Mouse (Mus musculus) kidney, embryonic 16.5 days (tissue): ENCODE results near the gene H2-T22. TPM values are rescaled to one million over a fixed set of nuclear protein-coding genes. Genes with fewer than 3 reads are reported as not detected.

Experiments used
- ATAC-seq: fragments of 200-750 bp; cut with Nextera tagmentation; 2 replicates; pipeline ENCODE4 v1.8.0; 2017; ENCODE audit warnings: moderate TSS enrichment; ENCODE audit not compliant: low FRiP score, low TSS enrichment
- H3K27ac ChIP-seq: fragments of 300-500 bp; sonication (generic); 2 replicates; pipeline ENCODE4 v1.5.1; 2014; ENCODE audit warnings: low read length
- H3K27me3 ChIP-seq: fragments of 300-500 bp; sonication (generic); 2 replicates; pipeline ENCODE4 v1.6.1; 2014; ENCODE audit warnings: low read length, control low read depth, mixed read lengths; ENCODE audit not compliant: insufficient read depth
- H3K36me3 ChIP-seq: fragments of 300-500 bp; sonication (generic); 2 replicates; pipeline ENCODE4 v1.6.1; 2014; ENCODE audit warnings: low read length, control low read depth, mixed read lengths; ENCODE audit not compliant: insufficient read depth
- H3K4me1 ChIP-seq: fragments of 300-500 bp; sonication (generic); 2 replicates; pipeline ENCODE4 v1.6.1; 2014; ENCODE audit warnings: low read length, control low read depth, mixed read lengths; ENCODE audit not compliant: insufficient read depth
- H3K4me2 ChIP-seq: fragments of 300-500 bp; sonication (generic); replicated peaks from 2 replicates; pipeline ENCODE4 v1.6.1; 2014; ENCODE audit warnings: low read depth, low read length
- H3K4me3 ChIP-seq: fragments of 300-500 bp; sonication (generic); 2 replicates; pipeline ENCODE4 v1.5.1; 2014; ENCODE audit warnings: mild to moderate bottlenecking, low read length
- H3K9ac ChIP-seq: fragments of 300-500 bp; sonication (generic); replicated peaks from 2 replicates; pipeline ENCODE4 v1.6.1; 2014; ENCODE audit warnings: low read length
- H3K9me3 ChIP-seq: fragments of 300-500 bp; sonication (generic); 2 replicates; pipeline ENCODE4 v1.6.1; 2016; ENCODE audit warnings: low read length, control low read depth
- WGBS: fragments of 180-500 bp; shearing (Covaris S2); extraction: QIAGEN DNeasy Blood & Tissue Kit; methylation state at CpG from one replicate; pipeline ENCODE4 v1.1.7; 2014; 5-methylcytosine and 5-hydroxymethylcytosine counted together
- polyA plus RNA-seq: library from polyadenylated mRNA; unstranded; fragments of >200 nt; fragmentation: Nextera tagmentation; extraction: Ambion mirVana; gene quantifications from 2 replicates; pipeline ENCODE4 v1.2.1, GENCODE M21; 2015

The H2-T22 gene
- polyA plus RNA-seq, 1 experiment from 2014 or later, result 16.0 TPM

DNA sequence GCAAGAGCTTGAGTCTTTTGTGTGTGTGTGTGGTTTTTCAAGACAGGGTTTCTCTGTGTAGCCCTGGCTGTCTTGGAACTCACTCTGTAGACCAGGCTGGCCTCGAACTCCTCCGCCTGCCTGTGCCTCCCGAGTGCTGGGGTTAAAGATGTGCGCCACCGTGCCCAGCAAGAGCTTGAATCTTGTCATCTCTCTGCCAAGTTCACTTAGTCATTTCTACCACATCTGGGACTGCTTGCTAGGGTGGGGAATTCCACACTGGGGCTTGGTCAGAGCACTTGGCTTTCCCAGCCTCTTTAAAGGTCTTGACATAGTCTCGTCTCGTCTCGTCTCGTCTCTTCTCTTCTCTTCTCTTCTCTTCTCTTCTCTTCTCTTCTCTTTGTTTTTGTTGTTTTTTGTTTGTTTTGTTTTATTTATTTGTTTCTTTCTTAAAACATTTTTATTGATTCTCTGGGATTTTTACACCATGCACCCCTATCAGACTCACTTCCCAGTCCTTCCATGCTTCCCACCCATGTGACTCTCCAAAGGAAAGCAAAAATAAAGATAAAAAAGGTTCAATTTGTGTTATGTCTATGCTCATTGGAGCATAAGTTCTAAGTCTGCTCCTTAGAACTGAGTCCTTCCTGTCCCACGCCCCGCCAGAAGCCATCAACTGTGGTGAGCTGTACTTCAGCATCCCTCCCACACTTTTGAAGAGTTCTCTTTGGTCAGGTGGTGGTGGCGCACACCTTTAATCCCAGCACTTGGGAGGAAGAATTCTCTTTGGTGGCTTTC, 41.2 kb downstream of the H2-T22 start:
- WGBS, result 83% methylated on average over 12 of the region's 12 CpGs
- Histone ChIP-seq H3K4me3 (no peak overlapping the region), H3K9ac (no peak overlapping the region), H3K4me2 (no peak overlapping the region), H3K27ac (no peak overlapping the region), H3K9me3 (peaks cover 6% of the 10 kb centered on the region; the same call in 1 of the 2 replicates), H3K36me3 (peaks cover 7% of the 10 kb centered on the region; the same call in 1 of the 2 replicates), H3K4me1 (no peaks in the 10 kb centered on the region; the same call in none of the 2 replicates), H3K27me3 (no peaks in the 10 kb centered on the region)
- no peak for ATAC-seq

DNA sequence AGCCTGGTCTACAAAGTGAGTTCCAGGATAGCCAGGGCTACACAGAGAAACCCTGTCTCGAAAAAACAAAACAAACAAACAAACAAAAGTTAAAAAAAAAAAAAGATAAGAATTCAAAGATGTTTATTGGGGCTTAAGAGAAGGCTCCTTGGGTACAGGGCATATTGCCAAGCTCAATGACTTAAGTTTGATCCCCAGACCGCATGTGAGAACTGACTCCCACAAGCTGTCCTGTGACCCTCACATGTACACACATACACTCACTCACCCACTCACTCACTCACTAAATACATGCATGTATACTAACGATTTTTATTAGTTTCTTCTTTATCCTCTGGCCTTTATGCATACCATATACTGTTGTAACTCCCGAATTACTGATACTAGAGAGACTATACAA, 42.2 kb downstream of the H2-T22 start:
- Histone ChIP-seq H3K27ac (no peak overlapping the region), H3K36me3 (no peaks in the 10 kb centered on the region), H3K4me3 (no peak overlapping the region), H3K4me1 (peaks cover 4% of the 10 kb centered on the region), H3K27me3 (no peaks in the 10 kb centered on the region), H3K4me2 (no peak overlapping the region), H3K9ac (no peak overlapping the region), H3K9me3 (no peaks in the 10 kb centered on the region)
- 77% methylated on average over 4 of the region's 4 CpGs for WGBS
- no peak for ATAC-seq

DNA sequence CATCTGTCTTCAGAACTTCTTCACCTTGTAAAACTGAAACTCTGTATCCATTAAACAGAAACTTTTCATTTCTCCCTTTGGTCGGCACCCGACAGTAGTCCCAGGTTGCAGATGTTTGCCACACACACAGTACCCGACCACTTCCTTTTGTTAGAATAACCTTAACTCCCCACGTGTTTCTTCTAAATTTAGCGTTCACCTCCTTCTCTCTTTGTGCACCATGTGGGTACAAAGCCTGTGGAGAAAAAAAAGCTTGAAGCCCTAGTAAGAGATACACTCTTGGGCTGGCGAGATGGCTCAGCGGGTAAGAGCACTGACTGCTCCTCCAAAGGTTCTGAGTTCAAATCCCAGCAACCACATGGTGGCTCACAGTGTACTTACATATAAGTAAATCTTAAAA, 43.2 kb downstream of the H2-T22 start:
- H3K9me3 ChIP-seq, result no peaks in the 10 kb centered on the region

DNA sequence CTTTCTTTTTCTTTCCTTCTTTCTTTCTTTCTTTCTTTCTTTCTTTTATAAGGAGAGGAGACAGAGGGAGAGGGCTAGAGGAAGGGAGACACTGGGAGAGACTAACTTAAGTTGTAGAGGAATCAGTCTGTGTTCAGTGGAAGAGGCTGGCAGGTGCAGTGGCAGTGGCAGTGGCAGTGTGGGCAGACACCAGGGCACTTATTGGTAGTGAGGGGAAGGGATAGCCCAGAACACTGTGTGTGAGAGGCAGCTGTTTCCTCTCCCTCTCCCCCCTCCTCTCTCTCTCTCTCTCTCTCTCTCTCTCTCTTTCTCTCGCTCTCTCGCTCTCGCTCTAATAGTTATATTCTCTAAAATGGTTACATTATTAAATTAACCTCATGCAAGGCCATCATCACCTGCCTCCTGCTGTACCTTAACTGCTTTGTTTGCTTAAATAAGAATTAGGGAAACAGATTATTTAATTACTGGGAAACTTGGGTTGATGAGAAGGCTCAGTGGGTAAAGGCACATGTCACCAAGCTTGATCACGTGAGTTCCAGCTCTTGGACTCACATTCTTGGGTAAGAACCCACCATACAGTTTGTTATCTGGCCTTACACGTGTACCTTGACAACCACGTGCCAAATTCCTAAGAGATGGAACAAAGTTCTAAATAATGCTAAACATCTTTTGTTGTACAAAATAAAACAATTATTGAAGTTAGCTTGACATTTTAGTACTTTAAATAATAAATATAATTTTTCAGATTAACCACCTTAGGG, 43.8 kb downstream of the H2-T22 start:
- 90% methylated on average over 6 of the region's 6 CpGs for WGBS
- Histone ChIP-seq H3K9me3 (no peaks in the 10 kb centered on the region), H3K4me2 (no peak overlapping the region)

More for the DNA sequence above, 43.2 kb downstream of the H2-T22 start:
- no peak for ATAC-seq
- Histone ChIP-seq H3K27ac (no peak overlapping the region), H3K36me3 (no peaks in the 10 kb centered on the region), H3K9ac (no peak overlapping the region), H3K4me2 (no peak overlapping the region), H3K27me3 (no peaks in the 10 kb centered on the region), H3K4me3 (no peak overlapping the region), H3K4me1 (peaks cover 8% of the 10 kb centered on the region)
- WGBS, result 84% methylated on average over 7 of the region's 7 CpGs

DNA sequence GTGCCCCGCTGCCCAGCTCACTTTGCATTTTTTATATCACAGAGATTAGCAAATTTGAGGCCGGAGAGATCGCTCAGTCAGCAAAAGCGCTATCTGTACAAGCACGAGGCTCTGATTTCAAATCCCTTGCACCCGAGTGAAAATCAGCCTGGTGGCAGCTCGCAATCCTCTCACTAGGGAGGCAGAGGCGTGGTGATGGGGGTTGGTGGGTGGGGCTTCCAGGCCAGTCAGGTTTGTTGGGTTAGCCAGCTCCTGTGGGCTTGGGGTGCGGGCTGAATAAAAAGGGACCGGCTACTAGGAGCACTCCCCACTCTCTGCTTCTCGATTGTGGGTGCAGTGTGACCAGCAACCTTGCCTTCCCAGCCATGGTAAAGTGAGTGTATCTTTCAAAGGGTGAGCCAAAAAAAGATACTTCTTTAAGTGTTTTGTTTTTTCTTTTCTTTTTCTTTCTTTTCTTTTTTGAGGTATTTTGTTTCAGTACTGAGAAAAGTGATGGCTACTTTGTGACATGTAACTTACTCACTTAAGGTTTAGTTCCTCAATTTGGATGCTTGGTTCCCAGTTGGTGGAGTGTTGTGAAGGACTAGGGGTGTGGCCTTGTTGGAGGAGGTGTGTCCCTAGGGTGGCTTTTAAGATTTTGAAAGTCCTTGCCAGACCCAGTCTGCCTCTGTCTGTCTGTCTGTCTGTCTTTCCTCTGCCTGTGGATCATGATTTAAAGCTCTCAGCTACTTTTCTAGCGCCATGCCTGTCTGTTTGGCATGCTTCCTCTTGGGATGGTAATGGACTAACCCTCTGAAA, 44.6 kb downstream of the H2-T22 start:
- Histone ChIP-seq H3K4me1 (peaks cover 8% of the 10 kb centered on the region), H3K36me3 (no peaks in the 10 kb centered on the region), H3K27ac (no peak overlapping the region), H3K4me3 (no peak overlapping the region), H3K4me2 (no peak overlapping the region), H3K9me3 (no peaks in the 10 kb centered on the region), H3K9ac (no peak overlapping the region), H3K27me3 (no peaks in the 10 kb centered on the region)
- WGBS, result 58% methylated on average over 12 of the region's 12 CpGs
- ATAC-seq, result no peak

More for the DNA sequence above, 43.8 kb downstream of the H2-T22 start:
- Histone ChIP-seq H3K4me3 (no peak overlapping the region), H3K9ac (no peak overlapping the region), H3K27me3 (no peaks in the 10 kb centered on the region), H3K36me3 (no peaks in the 10 kb centered on the region), H3K4me1 (peaks cover 8% of the 10 kb centered on the region), H3K27ac (no peak overlapping the region)
- no peak for ATAC-seq

DNA sequence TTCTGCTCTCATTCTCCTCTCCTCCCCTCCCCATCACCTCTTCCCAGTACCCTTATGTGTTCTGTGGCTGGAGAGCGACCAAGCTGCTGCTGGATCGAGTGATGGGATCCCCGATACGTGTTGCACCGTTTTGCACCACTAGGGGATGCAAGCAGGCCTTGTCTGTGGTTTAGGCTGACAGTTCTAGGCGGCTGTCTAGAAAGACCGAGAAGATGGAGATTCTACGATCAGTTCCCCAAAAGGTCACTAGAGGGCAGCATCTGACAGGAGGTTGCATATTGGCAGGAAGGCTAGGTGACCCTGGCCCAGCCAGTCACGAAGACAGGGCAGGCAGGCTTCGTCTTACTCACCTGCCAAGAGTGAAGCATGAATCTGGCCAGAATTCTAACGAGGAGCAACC, 45.6 kb downstream of the H2-T22 start:
- Histone ChIP-seq H3K4me1 (peaks cover 8% of the 10 kb centered on the region), H3K9ac (no peak overlapping the region), H3K9me3 (no peaks in the 10 kb centered on the region), H3K27ac (no peak overlapping the region), H3K4me3 (no peak overlapping the region), H3K27me3 (no peaks in the 10 kb centered on the region), H3K4me2 (no peak overlapping the region), H3K36me3 (no peaks in the 10 kb centered on the region)
- WGBS, result 0% methylated on average over 11 of the region's 11 CpGs
- peak; percentile 80 for ATAC-seq

DNA sequence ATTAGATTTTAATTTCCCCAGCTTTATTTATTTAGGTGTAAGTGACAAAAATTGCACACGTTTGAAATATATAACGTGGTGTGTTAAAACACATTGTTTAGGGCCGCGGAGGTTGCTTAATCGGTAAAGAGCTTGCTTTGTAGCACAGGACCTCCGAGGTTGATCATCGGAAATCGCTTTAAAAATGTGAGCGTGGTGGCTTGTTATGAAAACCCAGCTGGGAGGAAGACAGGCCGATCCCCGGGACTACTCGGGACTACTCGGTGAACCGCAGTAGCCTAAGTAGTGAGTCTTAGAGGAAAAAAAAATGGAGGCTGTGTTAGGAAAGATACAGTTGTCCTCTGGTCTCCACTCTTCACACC, 47.7 kb downstream of the H2-T22 start:
- 0 out of 2 replicates have a peak overlapping the region, but pooled peaks have one; percentile 39 for H3K27ac ChIP-seq
- 5% methylated on average over 14 of the region's 14 CpGs for WGBS

DNA sequence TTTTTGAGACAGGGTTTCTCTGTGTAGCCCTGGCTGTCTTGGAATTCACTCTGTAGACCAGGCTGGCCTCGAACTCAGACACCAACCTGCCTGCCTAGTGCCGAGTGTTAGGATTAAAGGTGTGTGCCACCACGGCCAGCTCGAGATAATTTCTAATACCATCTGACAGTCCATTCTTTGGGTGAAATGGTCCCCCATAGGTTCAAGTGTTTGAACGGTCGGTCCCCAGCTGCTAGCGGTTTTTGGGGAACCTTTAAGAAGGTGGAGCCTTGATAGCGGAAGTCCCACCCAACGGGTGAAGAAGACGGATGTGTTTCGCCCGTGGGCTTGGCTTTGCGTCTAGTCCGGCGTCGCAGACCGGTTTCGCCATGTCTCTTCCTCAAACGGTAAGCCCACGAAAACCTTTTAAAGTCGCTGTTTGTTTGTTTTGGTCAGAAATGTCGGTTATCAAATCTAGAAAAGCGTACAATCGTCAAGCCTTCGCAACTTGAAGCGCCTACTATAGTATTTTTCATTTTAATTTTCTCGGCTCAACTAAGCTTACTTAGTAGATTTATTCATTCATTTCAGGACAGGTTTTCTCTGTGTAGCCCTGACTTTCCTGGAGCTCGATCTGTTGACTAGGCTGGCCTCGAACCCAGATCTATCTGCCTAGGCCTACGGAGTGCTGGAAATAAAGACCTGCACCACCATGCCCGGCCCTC, 48.2 kb downstream of the H2-T22 start:
- Histone ChIP-seq H3K9ac (peak overlapping the region; percentile 65), H3K4me1 (peaks cover 8% of the 10 kb centered on the region), H3K9me3 (no peaks in the 10 kb centered on the region), H3K27me3 (no peaks in the 10 kb centered on the region), H3K36me3 (peaks cover 4% of the 10 kb centered on the region), H3K4me2 (peak overlapping the region; percentile 80), H3K4me3 (peak overlapping the region; percentile 62), H3K27ac (0 out of 2 replicates have a peak overlapping the region, but pooled peaks have one; percentile 39)
- 3% methylated on average over 31 of the region's 31 CpGs for WGBS
- peak; percentile 62; the same call in 1 of the 2 replicates for ATAC-seq

More for the DNA sequence above, 47.7 kb downstream of the H2-T22 start:
- no peaks in the 10 kb centered on the region for H3K27me3 ChIP-seq
- H3K4me2 ChIP-seq, result peak overlapping the region; percentile 80
- ATAC-seq, result no peak
- H3K4me3 ChIP-seq, result peak overlapping the region; percentile 62
- peaks cover 8% of the 10 kb centered on the region for H3K4me1 ChIP-seq
- H3K36me3 ChIP-seq, result no peaks in the 10 kb centered on the region
- H3K9ac ChIP-seq, result peak overlapping the region; percentile 65
- no peaks in the 10 kb centered on the region for H3K9me3 ChIP-seq

DNA sequence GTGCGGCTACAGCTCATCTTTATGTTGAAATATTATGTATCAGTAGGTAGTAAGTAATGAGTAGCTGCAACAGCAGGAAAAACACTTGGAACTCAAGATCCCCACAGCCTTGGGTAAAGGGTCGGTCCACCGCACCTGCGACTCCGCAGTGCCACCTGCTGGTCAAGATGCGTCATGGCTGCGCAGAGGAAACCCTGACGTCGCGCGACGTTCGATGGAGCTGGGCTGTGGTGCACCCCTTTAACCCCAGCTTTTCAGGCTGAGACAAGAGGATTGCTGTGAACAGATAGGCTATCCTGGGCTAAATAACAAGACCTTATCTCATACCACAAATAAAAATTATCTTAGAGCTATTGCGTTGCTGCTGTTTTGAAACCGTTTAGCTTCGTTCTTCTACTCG, 48.9 kb downstream of the H2-T22 start:
- peak overlapping the region; percentile 80 for H3K4me2 ChIP-seq
- peak; percentile 73 for ATAC-seq
- H3K9me3 ChIP-seq, result no peaks in the 10 kb centered on the region
- 6% methylated on average over 17 of the region's 17 CpGs for WGBS
- no peak overlapping the region for H3K9ac ChIP-seq
- H3K27me3 ChIP-seq, result no peaks in the 10 kb centered on the region
- H3K36me3 ChIP-seq, result peaks cover 11% of the 10 kb centered on the region
- no peak overlapping the region for H3K27ac ChIP-seq
- peak overlapping the region; percentile 62 for H3K4me3 ChIP-seq
- H3K4me1 ChIP-seq, result peaks cover 8% of the 10 kb centered on the region
